Mouse (Mus musculus): ENCODE measurements at regions not wholly inside any gene's neighbourhood (a gene's known extent, or its start where the extent isn't known, plus 50 kb on each side); places are given as distances from the start of the nearest gene placed in this dataset.
A peak's percentile ranks its signal among the peaks of the same experiment; 100 is the strongest.

- DNase-seq: no peak
Observed at GRCm38 (mm10) chr17:9990744-9991143, 321.2 kb upstream of the Pabpc6 start.

DNA sequence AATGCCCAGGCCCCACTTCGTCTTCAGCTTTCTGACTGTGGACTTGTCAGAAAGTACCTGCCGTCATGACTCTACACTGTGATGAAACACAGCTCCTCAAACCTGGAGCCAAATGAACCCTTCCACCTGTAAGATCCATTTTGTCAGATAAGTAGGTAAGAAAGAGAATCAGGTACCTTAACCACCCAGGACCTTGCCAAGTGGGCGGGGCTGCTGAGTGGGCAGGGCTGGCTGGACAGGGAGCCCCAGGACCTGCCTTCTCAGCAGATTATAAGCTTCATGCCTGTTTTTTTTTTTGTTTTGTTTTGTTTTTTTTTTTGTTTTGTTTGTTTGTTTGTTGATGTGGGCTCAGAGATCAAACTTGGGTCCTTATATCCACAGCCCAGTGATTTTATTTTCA, 311.8 kb upstream of the Pabpc6 start:
- no peak for DNase-seq

- DNase-seq: no peak
Observed at GRCm38 (mm10) chr17:9976866-9977421, 307.4 kb upstream of the Pabpc6 start.

DNA sequence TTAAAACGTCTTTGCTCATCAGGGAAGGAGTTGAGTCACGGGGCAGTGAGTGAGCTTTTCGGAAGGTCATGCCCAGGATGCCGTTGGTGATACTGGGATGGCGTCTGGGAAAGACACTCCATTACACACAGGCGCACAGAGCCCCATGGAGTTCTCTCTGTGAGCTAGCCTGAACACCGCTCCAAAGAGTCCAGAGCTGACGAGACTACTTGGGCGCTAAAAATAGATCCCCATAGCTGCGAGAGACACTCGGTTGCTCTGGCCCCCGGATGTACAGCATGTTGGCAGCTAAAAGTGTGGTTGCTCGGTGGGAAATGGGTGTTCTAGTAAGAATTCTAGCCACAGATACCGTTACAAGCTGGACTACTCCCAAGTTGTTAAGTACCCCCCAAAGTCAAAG, 306.5 kb upstream of the Pabpc6 start:
- DNase-seq: no peak

DNA sequence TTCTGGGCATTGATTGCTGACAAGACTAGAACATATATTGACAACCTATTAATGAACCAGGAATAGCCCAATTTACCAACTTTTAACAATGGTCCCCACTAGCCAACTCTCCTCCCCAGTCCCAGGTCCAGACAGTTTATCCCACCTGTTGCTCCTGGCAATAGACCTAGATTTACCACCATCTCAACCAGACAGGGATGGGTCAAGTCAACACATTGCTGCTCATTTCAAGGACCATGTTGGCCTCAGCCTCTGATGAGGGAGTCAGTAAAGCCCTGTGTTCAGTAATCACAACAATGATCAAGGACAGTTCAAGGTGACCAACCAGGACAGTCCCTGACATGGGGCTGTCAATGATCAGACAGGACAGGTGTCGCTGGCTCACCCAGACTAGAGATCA, 305.6 kb upstream of the Pabpc6 start:
- DNase-seq: no peak

- peak; percentile 19 to 41 for DNase-seq
Observed at GRCm38 (mm10) chr17:9967988-9968387, 298.5 kb upstream of the Pabpc6 start.

GRCm38 (mm10) chr17:9962893-9963436, 293.4 kb upstream of the Pabpc6 start:
- no peak for DNase-seq

GRCm38 (mm10) chr17:9948985-9949667, 279.6 kb upstream of the Pabpc6 start:
- DNase-seq: no peak

- DNase-seq: no peak
Observed at GRCm38 (mm10) chr17:9947609-9948008, 278.1 kb upstream of the Pabpc6 start.

DNA sequence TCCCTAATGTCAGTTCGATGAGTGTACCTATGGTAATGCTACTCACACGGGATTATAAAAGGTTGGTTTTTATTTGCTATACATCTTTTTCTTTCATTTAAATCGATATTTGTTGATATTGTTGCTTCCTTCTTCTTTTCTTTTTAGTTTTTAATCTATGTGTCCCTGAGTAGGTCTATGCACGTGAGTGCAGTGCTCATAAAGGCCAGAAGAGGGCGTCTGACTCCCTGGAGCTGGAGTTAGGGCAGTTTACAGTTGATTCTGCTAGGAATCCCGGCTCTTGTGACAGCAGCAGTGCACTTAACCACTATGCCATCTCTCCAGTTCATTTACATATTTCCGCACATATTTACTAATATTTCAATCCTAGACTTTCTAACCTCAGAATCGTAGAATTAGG, 275.0 kb upstream of the Pabpc6 start:
- no peak for DNase-seq

- DNase-seq: peak in 1 of 2 experiments; percentile 9
Observed at GRCm38 (mm10) chr17:9942171-9942570, 272.7 kb upstream of the Pabpc6 start.

DNA sequence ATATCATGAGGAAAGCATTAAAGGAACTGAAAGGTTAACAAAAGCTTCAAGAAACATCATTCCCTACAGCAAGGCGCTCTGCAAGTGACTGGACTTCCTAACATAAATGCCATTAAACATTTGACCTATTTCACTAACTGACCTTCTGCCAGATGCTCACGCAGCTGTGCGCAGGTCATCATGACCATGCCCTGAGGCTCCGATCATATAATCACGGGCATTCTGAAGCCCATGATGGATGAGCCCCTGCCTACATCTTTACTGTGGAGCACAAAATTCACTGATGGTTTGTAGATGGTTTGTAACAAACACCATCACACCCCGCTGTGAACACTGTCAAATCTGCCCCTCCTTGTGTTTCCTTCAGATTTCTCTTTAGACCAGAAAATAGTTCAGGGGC, 270.1 kb upstream of the Pabpc6 start:
- DNase-seq: no peak

DNA sequence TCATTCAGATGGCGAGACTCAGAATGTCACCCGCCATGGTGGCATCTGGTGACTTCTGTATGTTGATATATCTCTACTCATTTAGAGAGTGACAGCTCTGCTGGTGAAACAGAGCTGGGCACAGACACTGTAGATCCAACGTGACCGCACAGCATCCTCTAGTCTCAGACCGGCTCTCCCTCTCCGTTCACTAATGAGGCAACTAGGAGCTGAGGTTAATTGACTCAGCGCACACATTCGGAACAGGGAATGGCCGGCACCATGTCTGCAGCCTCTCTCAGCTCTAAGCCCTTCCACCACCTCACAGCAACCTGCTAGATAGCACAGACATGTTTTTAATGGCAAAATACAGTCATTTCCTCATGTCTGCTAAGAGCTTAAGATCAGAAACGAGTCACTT, 268.9 kb upstream of the Pabpc6 start:
- no peak for DNase-seq

DNA sequence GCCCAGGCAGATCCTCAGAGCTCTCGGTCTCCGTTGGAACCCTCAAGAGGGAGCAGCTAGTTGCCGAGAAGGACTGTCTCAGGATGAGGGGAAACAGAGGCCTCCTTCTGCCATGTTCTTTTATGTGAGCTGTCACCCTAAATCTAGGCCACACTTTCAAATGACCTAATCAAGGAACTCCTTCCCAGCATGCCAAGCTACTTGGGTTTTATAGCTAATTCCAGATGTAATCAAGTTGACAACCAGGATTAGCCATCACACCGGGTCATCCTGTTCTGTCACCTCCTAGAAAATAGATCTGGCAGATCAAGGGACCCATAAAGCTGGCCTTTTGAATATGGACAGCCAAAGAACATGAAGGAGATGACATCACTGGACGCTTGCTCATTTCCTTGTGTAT, 267.7 kb upstream of the Pabpc6 start:
- no peak for DNase-seq

DNA sequence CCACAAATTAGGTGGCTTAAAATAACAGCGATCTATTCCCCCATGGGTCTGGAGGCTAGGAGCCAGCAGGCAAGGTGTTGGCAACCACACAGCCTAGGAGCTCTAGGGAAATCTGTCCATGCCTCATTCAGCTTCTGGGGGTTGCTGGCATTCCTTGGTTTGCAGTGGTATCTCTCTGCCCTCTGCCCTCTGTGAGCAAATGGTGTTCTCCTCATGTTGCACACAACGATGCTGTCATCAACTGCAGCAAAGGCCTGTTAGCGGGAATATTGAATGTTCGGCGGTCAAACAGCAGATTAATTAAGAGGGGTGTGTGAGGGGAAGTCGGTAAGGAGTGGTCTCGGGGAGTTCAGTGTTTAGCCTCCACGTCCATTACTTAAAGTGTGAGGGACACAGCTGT, 262.7 kb upstream of the Pabpc6 start:
- DNase-seq: no peak

GRCm38 (mm10) chr17:9931526-9931925, 262.0 kb upstream of the Pabpc6 start:
- no peak for DNase-seq

DNA sequence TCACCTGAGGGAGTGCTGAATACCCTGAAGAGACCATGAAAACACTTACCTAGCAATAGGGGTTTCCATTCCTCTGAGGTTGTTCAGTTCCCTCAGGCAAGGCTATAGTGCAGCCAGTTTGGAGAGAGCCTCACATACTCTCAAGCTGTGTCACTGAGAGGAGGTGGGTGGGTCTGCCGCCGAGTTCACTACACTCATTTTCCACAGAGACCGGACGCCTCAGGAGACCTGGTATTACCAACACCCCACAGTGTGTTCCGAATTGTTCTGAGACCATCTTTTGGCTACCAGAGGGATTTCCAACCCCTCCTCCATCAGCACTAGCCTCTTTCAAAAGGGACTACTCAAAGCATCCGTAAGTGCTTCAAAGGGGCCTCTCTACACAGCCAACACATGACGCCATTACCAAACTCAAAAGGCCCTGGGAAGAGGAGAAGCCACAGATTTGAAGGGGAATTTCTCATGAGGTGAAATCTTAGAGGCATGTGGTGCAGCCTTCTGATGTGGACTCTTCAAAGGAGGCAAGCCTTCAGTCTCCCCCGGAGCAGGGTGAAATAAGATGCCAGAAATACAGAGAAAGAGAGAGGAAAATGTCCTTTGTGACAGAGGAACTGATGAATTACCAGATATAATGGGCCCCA, 260.1 kb upstream of the Pabpc6 start:
- no peak for DNase-seq

- peak; percentile 8 to 59 for DNase-seq
Observed at GRCm38 (mm10) chr17:9927724-9928123, 258.2 kb upstream of the Pabpc6 start.

DNA sequence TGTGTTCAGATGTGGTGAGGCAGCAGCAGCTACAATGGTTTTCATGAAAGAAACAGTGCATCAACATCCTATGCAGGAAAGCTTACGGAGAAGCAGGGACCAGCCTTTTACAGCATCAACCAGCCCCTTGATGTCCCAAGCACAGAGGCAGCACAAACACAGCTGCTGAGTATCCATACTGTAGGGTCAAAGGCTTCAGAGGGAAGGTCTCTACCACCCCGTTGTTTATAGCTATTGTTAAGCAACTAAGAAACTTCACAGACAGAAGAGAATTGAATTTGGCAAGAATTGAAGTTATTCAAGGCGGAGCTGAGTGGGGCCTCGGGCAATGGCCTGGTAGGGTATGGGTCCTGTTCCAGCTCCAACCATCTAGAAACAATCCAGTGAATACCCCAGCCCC, 256.8 kb upstream of the Pabpc6 start:
- peak; percentile 7 to 40 for DNase-seq

DNA sequence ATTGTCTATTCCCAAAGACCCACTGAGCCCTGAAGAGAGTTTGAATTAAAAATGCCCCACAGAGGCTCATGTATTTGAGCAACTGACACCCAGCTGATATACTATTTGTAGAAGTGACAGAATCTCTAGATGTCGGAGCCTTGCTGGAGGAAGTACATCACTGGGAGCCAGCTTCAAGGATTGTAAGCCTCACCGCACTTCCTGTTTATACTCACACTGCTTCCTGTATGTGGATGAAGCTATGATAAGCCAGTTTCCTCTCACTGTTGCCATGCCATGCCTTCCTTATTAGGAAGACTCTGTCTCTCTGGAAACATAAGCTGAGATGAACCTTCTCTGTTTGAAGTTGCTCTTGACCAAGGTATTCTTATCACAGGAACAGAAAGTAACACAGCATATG, 251.8 kb upstream of the Pabpc6 start:
- peak in 1 of 2 experiments; percentile 44 for DNase-seq

GRCm38 (mm10) chr17:9917031-9917430, 247.5 kb upstream of the Pabpc6 start:
- no peak for DNase-seq

DNA sequence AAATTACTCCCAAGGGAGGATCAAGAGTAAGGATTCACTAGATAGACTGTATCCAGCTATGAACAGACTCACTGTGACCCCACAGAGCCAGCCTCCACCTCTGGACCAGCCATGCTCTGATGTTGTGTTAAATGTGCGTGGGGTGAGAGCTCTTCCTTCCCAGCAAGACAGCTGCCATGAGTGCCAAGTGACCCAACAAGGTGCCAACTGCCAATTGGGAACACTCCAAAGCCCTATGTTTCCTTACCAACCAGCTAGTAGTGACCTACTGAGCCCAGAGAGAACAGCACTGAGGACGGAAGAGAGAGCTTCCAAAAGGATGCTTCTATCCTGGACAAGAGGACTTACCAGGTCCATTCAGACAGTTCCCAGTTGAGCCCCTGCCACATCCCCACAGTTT, 241.3 kb upstream of the Pabpc6 start:
- DNase-seq: no peak

DNA sequence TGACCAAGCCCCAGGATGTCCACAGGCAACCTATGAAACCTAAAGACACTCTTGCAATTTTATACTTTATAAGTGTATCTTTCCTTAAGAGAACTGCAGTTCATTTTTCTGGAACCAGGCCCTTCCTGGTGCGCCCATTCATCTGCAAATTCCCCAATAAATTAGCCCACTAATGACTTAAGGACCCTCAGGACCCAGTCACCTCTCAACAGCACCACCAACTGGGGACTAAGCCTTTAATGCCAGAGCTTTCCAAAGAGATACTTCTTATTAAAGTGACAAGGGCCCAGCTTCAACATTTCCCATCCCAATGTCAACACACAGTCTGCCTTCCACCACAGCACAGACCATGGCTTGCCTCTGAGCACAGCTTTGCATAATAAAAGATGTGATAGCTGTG, 237.6 kb upstream of the Pabpc6 start:
- no peak for DNase-seq

Measured in lung, postnatal 4 days (tissue).